Mouse (Mus musculus) granulocyte monocyte progenitor cell, adult 5-6 weeks (primary cell): ENCODE data around the gene Phb2. TPM values are rescaled to one million over a fixed set of nuclear protein-coding genes. Genes with fewer than 3 reads are reported as not detected.
A peak's percentile ranks its signal among the peaks of the same experiment; 100 is the strongest.

Source experiments
- ATAC-seq: replicated peaks from 2 replicates; pipeline ENCODE4 v1.8.0; 2016; ENCODE audit warnings: mild to moderate bottlenecking, moderate TSS enrichment, inconsistent platforms; ENCODE audit not compliant: poor library complexity, severe bottlenecking
- total RNA-seq, 2 experiments: library from RNA; stranded (forward) in 1 of 2; stranded (reverse) in 1 of 2; fragments of 200-712, 200-1000 nt in 1 of 2; fragments of >200 nt in 1 of 2; fragmentation: Nextera tagmentation in 1 of 2; gene quantifications; 2 replicates each; pipeline ENCODE4 v1.2.3; 2014 to 2017

Phb2 gene
- total RNA-seq, 2 experiments from 2014 or later = 315 to 320 TPM

- no peak for ATAC-seq
Measured at GRCm38 (mm10) chr6:124719354-124719978, 7.3 kb downstream of the Phb2 start.

DNA sequence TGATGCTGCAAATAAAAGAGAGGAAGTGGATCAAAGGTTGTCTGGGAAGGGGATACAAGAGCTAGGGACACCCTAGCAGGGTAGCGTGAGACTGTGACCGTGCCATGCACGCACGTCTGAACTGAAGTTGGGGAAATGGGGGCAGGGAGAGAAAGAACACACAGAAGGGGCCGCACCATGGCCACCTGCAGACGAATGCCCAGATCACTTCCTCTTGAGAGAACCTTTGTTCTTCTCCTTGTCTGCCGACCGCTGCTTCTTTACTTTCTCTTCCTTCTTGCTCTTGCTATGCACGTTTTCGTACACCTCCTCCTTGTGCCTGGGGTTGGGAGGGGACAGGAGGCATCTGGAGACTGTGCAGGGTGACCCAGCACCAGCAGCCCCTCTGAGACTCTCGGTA, 8.8 kb downstream of the Phb2 start:
- ATAC-seq = peak; percentile 67

- ATAC-seq = no peak; the same call in 1 of the 2 replicates
Measured at GRCm38 (mm10) chr6:124722876-124723473, 10.8 kb downstream of the Phb2 start.

DNA sequence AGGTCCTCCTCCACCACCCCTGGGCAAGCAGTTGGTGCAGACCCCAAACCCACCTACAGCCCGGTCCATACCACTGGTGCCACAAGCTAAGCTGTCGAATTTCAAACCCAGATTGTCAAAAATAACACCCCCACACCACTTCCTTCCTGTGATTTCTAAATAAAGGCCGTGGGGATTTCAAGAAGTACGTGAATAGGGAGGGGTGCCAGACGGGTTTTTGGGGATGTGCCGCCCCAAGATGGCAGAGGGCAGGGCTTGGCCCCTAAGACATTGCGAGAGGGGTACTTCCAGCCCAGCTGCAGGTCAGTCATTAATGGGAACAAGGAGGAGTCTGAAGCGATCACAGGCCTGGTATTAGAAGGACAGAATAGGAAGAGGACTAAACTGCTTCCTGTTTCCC, 11.4 kb downstream of the Phb2 start:
- ATAC-seq = peak; percentile 75

GRCm38 (mm10) chr6:124724472-124724871, 12.3 kb downstream of the Phb2 start:
- ATAC-seq = no peak

DNA sequence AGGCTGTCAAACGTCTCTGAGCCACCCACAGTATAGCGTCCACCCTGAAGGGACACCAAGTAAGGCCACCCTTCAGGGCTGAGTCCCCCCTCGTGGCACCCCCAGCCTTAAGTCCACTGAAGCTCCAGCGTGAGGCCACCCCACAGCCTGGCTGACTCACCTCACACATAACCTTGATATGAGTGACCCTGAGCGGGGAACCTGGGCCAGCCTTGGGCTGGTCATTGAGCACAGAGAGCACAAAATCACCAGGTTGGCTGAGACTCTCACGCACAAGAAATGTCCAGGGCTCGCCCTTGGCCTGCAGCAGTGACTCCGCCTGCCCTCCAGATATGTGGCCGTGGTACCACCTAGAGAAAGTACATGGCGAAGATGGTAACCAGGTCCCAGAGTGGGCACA, 16.5 kb downstream of the Phb2 start:
- no peak for ATAC-seq

DNA sequence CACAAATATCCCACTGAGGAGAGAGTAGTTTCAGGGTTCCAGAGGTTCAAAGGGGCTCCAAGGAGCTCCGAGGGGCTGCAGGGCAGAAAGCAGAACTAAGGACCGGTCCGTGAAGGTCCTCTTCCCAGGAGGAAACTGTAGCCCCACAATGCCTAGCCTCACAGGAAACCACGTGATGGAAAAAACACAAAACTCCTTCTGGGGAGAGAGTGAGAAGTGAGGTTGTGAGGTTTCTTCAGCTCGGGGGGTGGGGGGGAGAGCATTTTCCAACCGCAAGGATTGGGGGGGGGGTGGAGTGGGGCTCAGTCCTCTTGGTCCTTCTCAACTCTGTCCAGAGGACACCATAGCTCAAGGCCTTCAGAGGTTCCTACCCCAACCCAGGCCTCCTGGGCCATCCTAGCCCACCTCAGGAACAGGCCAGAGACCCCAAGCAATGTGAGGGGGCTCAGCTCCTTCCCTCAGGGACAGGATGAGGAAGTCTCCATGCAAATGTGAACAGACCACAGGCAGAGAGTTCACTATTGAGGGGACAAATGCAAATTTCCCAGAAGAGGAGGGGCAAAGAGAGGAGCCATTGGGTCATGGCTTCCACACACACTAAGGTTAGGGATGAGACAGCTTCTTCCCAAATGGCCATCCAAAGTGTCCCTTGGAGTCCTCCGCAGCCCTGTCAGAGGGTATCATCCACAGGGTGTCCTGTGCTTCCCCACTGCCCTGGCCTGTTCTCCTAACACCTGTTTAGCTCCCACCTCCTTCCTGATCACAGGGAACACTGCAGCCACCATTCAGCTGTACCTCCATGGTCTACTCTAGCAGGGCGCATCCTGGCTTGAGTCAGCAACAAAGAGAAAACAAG, 17.9 kb downstream of the Phb2 start:
- peak; percentile 63 for ATAC-seq

- no peak for ATAC-seq
Measured at GRCm38 (mm10) chr6:124731038-124731437, 18.9 kb downstream of the Phb2 start.

DNA sequence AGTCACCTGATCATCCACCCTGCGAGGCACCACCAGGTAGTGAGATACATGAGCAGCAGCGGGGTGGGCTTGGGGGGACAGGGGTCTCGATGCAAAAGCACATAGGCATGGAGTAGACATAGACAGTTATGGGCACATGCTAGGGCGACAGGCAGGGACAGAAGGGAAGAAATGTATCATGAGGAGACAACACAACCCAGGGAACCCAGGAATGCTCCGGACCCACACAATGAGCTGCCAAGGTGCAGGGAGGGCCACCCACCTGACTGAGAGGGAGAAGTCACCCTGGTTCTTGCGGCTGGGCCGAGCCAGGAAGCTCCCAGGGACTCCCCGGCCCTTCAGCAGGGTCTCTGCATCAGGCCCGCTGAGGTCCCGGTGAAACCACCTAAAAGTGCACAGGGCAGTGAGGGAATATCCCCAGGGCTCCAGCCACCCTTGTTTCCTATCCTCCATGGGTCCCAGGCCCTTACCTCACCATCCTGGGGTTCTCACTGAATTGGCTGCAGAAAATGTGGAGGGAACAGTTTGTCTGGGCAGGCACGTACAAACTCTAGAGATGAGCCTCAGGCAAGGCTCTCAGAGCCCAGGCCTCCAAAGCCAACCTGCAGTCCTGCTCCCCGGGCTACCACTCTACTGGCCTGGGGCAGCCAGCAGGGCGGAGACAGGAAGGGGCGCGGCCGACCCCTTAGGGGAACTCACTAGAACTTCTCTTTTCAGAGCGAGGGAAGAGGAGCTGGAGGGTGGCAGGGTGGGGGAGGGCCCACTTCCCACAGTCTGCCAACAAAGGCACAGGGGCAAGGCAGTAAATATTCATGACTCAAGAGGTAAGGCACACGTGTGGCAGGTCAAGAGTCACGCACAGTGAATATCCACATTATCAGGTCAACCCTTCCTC, 20.6 kb downstream of the Phb2 start:
- ATAC-seq = peak; percentile 83

- no peak for ATAC-seq
Measured at GRCm38 (mm10) chr6:124734417-124734816, 22.3 kb downstream of the Phb2 start.

DNA sequence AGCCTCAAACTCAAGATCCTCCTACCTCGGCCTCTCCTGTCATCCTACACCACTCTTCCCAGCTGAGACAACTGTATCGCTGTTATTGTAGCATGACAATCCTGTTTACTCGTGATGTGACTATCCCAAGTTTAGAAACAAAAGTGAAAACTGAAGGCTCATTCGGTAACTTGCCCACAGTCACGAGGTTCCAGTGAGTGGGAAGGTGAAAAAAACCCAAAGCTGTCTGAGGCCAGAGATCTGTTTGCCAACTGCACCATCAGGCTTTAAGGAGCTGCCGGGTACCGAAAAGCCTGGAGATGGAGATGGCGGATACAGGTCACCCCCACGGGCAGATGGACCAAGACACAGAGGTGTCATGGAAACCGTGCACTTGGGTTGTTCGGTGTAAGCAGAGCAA, 24.9 kb downstream of the Phb2 start:
- ATAC-seq = no peak

GRCm38 (mm10) chr6:124738511-124739023, 26.4 kb downstream of the Phb2 start, which contains the start of gene Ptpn6:
Ptpn6 (minus strand) TSS chr6:124738714.
- peak; percentile 49 for ATAC-seq

DNA sequence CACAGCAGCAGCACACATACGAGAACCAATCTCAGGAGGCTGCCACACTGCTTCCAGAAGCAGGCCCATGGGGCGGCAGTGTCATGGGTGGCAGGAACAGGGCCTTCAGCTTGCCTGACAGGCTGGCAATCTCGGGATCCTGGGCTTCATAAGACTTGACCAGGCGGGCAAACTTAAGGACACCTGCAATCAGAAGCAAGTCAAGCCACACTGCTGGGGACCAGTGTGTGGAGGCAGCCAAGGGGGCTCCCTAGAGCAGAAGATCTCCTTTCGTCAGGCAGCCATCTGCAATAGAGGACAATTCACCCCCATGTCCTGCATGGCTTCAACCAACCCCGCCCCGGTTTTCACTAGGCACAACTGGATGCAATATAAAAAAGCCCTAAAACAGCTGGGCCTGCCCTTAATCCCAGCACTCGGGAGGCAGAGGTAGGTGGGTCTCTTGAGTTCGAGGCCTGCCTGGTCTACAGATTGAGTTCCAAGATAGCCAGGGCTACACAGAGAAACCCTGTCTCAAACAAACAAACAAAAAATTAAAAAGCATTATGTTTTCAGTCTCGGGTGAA, 27.2 kb downstream of the Phb2 start:
- no peak for ATAC-seq

- ATAC-seq = no peak; the same call in none of the 2 replicates
Measured at GRCm38 (mm10) chr6:124740211-124740887, 28.2 kb downstream of the Phb2 start.

DNA sequence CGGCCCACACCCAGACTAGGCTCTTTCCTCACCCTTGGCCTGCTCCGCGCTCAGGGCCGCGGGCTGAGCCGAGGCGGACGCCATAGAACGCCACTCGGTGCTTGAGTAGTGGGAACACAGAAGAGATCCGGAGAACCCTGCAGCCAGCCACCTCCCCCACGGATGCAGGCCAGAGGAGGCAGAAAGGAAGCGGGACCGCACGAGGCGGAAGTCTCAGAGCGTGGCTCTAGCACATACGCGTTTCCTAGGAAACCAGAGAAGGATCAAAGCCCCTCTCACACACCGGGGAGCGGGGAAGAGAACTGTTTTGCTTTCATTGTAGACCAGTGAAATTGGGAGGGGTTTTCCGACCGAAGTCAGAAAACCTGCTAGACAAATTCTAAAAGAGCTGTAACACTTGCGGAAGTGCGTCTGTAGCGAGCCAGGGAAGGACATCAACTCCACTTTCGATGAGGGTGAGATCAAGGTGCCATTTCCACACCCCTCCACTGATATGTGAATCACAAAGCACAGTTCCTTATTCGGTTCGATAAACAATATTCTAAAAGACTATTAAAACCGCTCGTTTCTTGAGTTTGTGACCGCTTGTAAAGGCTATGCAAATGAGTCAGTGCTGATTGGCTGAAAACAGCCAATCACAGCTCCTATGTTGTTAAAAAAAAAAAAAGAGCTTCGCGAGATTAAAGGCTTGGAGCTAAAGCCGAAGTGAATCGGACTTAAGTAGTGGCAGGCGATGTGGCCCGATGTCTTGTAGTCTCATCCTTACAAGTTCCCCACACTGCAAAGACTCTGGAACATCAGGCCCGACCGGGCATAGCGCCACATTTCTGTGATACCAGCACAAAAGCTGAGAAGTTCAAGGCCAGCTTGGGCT, 29.0 kb downstream of the Phb2 start, which contains the start of gene Grcc10:
Grcc10 (minus strand) TSS at position 487 of the 874 bp plus-strand sequence.
- ATAC-seq = peak; percentile 58

GRCm38 (mm10) chr6:124741842-124742241, 29.7 kb downstream of the Phb2 start:
- ATAC-seq = no peak

GRCm38 (mm10) chr6:124742839-124743514, 30.8 kb downstream of the Phb2 start:
- no peak for ATAC-seq

DNA sequence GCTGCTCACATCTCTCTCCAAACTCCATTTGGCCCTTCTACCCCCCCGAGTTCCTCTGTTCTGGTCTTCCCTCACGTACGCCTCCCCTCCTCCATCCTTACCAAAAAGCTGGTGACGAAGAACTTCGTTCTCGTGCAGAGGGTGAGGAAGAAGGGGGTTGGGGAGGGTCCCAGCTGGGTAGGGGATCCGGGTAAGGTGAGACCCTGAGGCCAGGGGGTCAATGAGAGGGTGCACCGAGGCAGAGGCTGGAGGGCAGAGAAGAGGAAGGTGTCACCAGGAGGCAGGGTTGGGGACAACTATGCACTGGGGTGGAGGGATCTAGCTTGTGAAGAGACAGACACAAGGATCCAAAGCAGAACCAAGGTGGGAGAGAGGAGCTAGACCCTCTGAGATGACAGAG, 31.5 kb downstream of the Phb2 start:
- ATAC-seq = no peak
